Mouse (Mus musculus) heart, embryonic 11.5 days (tissue): Measurements from ENCODE around the gene Edn1. TPM values are rescaled to one million over a fixed set of nuclear protein-coding genes. Genes with fewer than 3 reads are reported as not detected.

Source experiments
- ATAC-seq: fragments of 200-750 bp; cut with Nextera tagmentation; replicated peaks from 2 replicates; pipeline ENCODE4 v1.8.0; 2017; ENCODE audit warnings: moderate library complexity; ENCODE audit not compliant: insufficient number of reproducible peaks, low FRiP score, low TSS enrichment
- H3K27ac ChIP-seq: fragments of 300-500 bp; sonication (generic); 2 replicates; pipeline ENCODE4 v1.5.1; 2014; ENCODE audit warnings: mild to moderate bottlenecking, low read depth, low read length
- H3K27me3 ChIP-seq: fragments of 300-500 bp; sonication (generic); 2 replicates; pipeline ENCODE4 v1.6.1; 2014; ENCODE audit warnings: mild to moderate bottlenecking, low read length, mixed read lengths; ENCODE audit not compliant: control insufficient read depth, insufficient read depth
- H3K36me3 ChIP-seq: fragments of 300-500 bp; sonication (generic); 2 replicates; pipeline ENCODE4 v1.6.1; 2014; ENCODE audit warnings: mild to moderate bottlenecking, low read length, moderate library complexity, mixed read lengths; ENCODE audit not compliant: control insufficient read depth, insufficient read depth
- H3K4me1 ChIP-seq: fragments of 300-500 bp; sonication (generic); 2 replicates; pipeline ENCODE4 v1.6.1; 2014; ENCODE audit warnings: low read length; ENCODE audit not compliant: control insufficient read depth, insufficient read depth
- H3K4me2 ChIP-seq: fragments of 300-500 bp; sonication (generic); 2 replicates; pipeline ENCODE4 v1.6.1; 2014; ENCODE audit warnings: mild to moderate bottlenecking, moderate library complexity
- H3K4me3 ChIP-seq: fragments of 300-500 bp; sonication (generic); 2 replicates; pipeline ENCODE4 v1.5.1; 2014; ENCODE audit warnings: low read depth, low read length
- H3K9ac ChIP-seq: fragments of 300-500 bp; sonication (generic); 2 replicates; pipeline ENCODE4 v1.6.1; 2014; ENCODE audit warnings: mild to moderate bottlenecking, low read depth, low read length, moderate library complexity
- H3K9me3 ChIP-seq: fragments of 300-500 bp; sonication (generic); replicated peaks from 2 replicates; pipeline ENCODE4 v1.6.1; 2016; ENCODE audit warnings: low read length; ENCODE audit not compliant: control insufficient read depth
- WGBS: fragments of 180-500 bp; shearing (Covaris S2); extraction: QIAGEN DNeasy Blood & Tissue Kit; methylation state at CpG from one replicate; pipeline ENCODE4 v1.1.7; 2014; ENCODE audit not compliant: insufficient replicate concordance; 5-methylcytosine and 5-hydroxymethylcytosine counted together
- polyA plus RNA-seq: library from polyadenylated mRNA; unstranded; fragments of >200 nt; fragmentation: Nextera tagmentation; extraction: Ambion mirVana; gene quantifications from 2 replicates; pipeline ENCODE4 v1.2.1, GENCODE M21; 2014

Gene Edn1
- polyA plus RNA-seq, 1 experiment from 2014 or later, result 10.3 TPM

DNA sequence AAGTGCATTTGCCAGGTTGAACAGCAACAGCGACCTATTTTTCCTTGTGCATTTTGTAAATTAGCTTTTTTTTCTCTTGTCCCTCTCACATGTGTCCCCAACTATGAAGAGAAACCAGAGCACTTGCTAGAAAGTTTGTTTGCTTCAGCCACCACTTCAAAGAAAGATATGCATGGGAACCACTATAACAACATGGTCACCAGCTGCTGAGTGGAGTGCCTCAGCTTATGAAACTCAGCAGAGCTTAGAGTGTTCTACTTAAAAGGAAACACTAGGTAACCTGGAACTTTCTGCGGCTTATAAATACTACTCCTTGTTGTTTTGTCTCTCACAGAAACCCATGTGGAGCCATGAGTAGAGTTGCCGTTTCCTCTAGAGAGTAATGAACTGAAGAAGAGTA is 33.7 kb downstream of the Edn1 start:
- H3K4me2 ChIP-seq, result no peak overlapping the region
- no peaks in the 10 kb centered on the region for H3K9me3 ChIP-seq
- no peaks in the 10 kb centered on the region for H3K4me1 ChIP-seq
- no peak overlapping the region for H3K4me3 ChIP-seq
- H3K27me3 ChIP-seq, result no peaks in the 10 kb centered on the region
- ATAC-seq, result no peak
- no peaks in the 10 kb centered on the region for H3K36me3 ChIP-seq
- WGBS, result 86% methylated on average over 3 of the region's 3 CpGs
- H3K9ac ChIP-seq, result no peak overlapping the region
- no peak overlapping the region for H3K27ac ChIP-seq

DNA sequence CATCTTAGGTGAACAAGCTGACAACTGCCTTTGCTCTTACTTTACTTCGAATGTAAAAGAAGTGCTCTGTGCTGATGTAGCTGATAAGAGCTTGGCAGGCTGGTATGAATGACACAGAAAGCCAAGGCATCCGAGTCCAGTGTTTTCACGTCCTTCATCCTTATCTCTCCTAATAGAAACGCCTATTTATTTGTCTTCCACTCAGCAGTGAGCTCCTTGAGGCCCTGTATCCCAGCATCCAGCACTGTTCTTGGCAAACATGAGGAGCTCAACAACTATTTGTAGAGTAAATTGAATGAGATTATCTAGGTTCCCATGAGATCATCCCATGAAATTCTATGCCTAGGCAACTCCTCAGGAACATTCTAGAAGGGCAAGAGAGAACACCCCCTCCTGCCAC is 35.1 kb downstream of the Edn1 start:
- H3K4me1 ChIP-seq, result no peaks in the 10 kb centered on the region
- no peaks in the 10 kb centered on the region for H3K27me3 ChIP-seq
- H3K9ac ChIP-seq, result no peak overlapping the region
- H3K4me3 ChIP-seq, result no peak overlapping the region
- no peak for ATAC-seq
- WGBS, result 16% methylated on average over 4 of the region's 4 CpGs
- H3K4me2 ChIP-seq, result no peak overlapping the region
- no peaks in the 10 kb centered on the region for H3K36me3 ChIP-seq
- no peaks in the 10 kb centered on the region for H3K9me3 ChIP-seq
- H3K27ac ChIP-seq, result no peak overlapping the region

DNA sequence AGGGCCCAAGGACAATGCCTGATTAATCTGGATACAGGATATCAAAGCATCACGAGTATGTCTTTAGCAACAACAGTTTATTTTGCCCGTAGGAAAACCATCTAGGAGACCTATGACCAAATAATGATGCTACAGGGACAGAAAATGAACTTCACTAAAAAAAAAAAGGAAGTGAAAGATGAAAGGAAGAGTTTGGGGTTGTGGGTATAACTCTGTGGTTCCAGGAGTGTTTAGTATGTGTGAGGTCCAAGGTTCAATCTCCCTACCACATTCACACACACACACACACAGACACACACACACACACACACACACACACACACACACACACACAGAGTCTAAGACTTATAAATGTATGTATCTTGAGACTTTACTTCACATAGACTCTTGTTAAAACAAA is 35.8 kb downstream of the Edn1 start:
- Histone ChIP-seq H3K36me3 (no peaks in the 10 kb centered on the region), H3K9ac (no peak overlapping the region), H3K4me3 (no peak overlapping the region), H3K27ac (no peak overlapping the region), H3K4me1 (no peaks in the 10 kb centered on the region), H3K9me3 (no peaks in the 10 kb centered on the region), H3K4me2 (no peak overlapping the region), H3K27me3 (no peaks in the 10 kb centered on the region)
- ATAC-seq, result no peak
- 72% methylated on average over 2 of the region's 2 CpGs for WGBS

GRCm38 (mm10) chr13:42339466-42339865 is 38.2 kb downstream of the Edn1 start:
- no peak for ATAC-seq
- no peak overlapping the region for H3K4me2 ChIP-seq
- H3K9me3 ChIP-seq, result no peaks in the 10 kb centered on the region
- no peak overlapping the region for H3K4me3 ChIP-seq
- no peak overlapping the region for H3K9ac ChIP-seq
- no peaks in the 10 kb centered on the region for H3K36me3 ChIP-seq
- H3K4me1 ChIP-seq, result no peaks in the 10 kb centered on the region
- 80% methylated on average over 2 of the region's 2 CpGs for whole genome bisulfite sequencing
- no peak overlapping the region for H3K27ac ChIP-seq
- H3K27me3 ChIP-seq, result no peaks in the 10 kb centered on the region

DNA sequence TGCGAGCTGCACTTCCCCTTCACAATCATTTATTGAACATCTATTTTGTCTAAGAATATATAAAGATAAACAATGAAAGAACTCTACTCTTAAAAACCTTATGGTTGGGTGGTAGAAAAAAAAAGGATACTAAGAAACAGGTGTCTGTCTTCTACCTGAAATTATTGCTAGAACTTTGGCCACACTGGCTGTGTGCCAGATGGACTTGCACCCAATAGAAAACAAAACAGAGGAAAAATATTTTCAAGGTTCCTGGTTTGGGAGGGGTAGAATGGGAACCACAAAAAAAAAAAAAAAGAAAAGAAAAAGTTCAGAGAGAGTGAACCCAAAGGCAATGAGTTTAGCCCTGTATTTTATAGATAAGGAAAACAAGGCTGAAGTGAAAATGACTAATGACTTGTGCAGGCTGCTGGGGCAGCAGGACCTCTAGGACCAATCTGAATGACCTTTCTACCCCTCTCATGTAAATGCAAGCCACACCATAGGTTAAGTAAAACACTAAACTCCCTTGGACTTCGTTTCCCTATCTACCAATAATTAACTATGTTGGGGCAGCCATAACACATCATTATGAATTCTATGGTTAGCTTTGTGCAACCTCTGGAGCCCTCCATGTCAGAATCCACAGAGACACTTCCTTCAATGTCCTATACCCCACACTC is 40.7 kb downstream of the Edn1 start:
- Histone ChIP-seq H3K9me3 (no peaks in the 10 kb centered on the region; the same call in 1 of the 2 replicates), H3K27ac (no peak overlapping the region), H3K4me3 (no peak overlapping the region), H3K4me1 (no peaks in the 10 kb centered on the region), H3K4me2 (no peak overlapping the region), H3K9ac (no peak overlapping the region), H3K36me3 (no peaks in the 10 kb centered on the region), H3K27me3 (no peaks in the 10 kb centered on the region)
- WGBS, result 71% methylated on average over 2 of the region's 2 CpGs
- no peak for ATAC-seq

GRCm38 (mm10) chr13:42345439-42345838 is 44.2 kb downstream of the Edn1 start:
- Histone ChIP-seq H3K4me3 (no peak overlapping the region), H3K9ac (no peak overlapping the region), H3K27me3 (no peaks in the 10 kb centered on the region), H3K27ac (no peak overlapping the region), H3K4me1 (no peaks in the 10 kb centered on the region), H3K36me3 (no peaks in the 10 kb centered on the region), H3K9me3 (no peaks in the 10 kb centered on the region; the same call in 1 of the 2 replicates), H3K4me2 (no peak overlapping the region)
- no peak for ATAC-seq
- 76% methylated on average over 7 of the region's 7 CpGs for WGBS

- H3K4me1 ChIP-seq, result no peaks in the 10 kb centered on the region
- no peaks in the 10 kb centered on the region for H3K36me3 ChIP-seq
- H3K27me3 ChIP-seq, result no peaks in the 10 kb centered on the region
- no peak overlapping the region for H3K27ac ChIP-seq
- no peak for ATAC-seq
- H3K4me2 ChIP-seq, result no peak overlapping the region
- H3K9me3 ChIP-seq, result no peaks in the 10 kb centered on the region; the same call in 1 of the 2 replicates
- H3K4me3 ChIP-seq, result no peak overlapping the region
- 53% methylated on average over 7 of the region's 7 CpGs for WGBS
- no peak overlapping the region for H3K9ac ChIP-seq
Observed at GRCm38 (mm10) chr13:42346414-42346813, 45.1 kb downstream of the Edn1 start.

DNA sequence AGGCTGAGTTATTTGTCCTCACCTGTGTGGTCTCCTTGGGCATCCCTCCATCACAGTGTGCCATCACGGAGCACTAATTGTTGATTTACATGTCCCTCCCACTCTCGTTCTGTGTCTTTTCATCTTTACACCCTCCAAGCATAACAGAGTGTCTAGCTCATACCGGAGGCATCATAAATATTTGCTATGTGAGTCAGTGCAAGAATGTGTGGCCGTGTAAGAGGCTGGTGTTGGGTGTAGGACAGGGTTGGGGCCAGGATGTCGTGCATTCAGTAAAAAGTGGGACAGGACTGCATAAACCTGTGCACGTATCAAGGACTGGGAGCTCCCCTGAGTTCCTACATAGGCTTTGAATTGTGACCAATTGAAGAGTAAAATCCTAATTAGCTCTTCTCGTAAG is 50.4 kb downstream of the Edn1 start:
- Histone ChIP-seq H3K4me1 (no peaks in the 10 kb centered on the region), H3K4me2 (no peak overlapping the region), H3K27me3 (no peaks in the 10 kb centered on the region), H3K4me3 (no peak overlapping the region), H3K9me3 (no peaks in the 10 kb centered on the region), H3K27ac (no peak overlapping the region), H3K36me3 (no peaks in the 10 kb centered on the region), H3K9ac (no peak overlapping the region)
- no peak for ATAC-seq
- 73% methylated on average over 7 of the region's 7 CpGs for WGBS
